Mouse (Mus musculus): ENCODE results near the gene Msrb2. TPM values are rescaled to one million over a fixed set of nuclear protein-coding genes. Genes with fewer than 3 reads are reported as not detected.

The Msrb2 gene
- polyA plus RNA-seq, 1 experiment from 2014 or later = 28.9 TPM

DNA sequence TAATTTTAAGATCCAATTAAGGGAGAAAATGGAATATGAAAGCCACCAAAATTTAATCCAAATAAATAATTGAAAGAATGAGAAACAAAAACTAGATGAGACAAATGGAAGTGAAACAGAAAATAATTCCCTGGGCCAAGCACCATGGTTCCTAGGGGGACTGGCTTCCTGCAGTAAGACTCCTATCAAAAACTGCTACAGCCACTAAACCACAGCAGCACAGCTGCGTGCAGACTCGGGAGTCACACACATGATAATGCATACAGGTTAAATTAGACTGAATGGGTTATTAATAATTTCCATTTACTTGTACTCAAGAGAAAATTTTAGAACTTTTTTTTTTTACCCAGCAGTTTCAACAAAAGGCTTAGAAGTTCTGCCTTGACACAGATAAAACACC lies 18.1 kb upstream of the Msrb2 start:
- Histone ChIP-seq H3K36me3 (no peaks in the 10 kb centered on the region), H3K9ac (replicated peaks) (no peak overlapping the region), H3K4me3 (replicated peaks) (no peak overlapping the region), H3K4me2 (no peak overlapping the region), H3K27me3 (no peaks in the 10 kb centered on the region), H3K9me3 (no peaks in the 10 kb centered on the region), H3K27ac (no peak overlapping the region), H3K4me1 (replicated peaks) (no peaks in the 10 kb centered on the region)
- ATAC-seq (ENCODE audit: insufficient number of reproducible peaks, insufficient read depth, low FRiP score, low TSS enrichment, low read depth) = no peak
- WGBS = 86% methylated on average over 2 of the region's 2 CpGs

DNA sequence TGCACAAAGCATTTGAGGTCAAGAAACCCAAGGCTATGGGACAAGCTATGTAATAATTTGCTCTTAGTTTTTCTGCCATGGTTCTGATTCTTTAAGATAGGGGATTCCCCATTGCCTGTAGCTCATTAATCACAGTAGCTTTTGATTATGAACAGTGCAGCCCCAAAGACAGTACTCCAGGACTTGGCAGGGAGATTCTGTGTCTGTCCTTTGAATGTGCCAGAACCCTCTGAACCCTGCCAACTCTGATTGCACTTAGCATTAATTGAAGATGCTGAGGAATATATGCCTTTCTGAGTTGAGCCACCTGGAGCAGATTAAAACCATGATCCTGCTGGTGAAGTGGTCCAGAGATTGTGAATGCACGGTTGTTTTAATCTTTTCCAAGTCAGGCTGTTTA lies 8.4 kb upstream of the Msrb2 start:
- ATAC-seq (ENCODE audit: insufficient number of reproducible peaks, insufficient read depth, low FRiP score, low TSS enrichment, low read depth) = no peak
- H3K27ac ChIP-seq = no peak overlapping the region
- H3K9ac ChIP-seq (replicated peaks) = no peak overlapping the region
- no peak overlapping the region for H3K4me2 ChIP-seq
- no peaks in the 10 kb centered on the region for H3K36me3 ChIP-seq
- peaks cover 4% of the 10 kb centered on the region; the same call in 1 of the 2 replicates for H3K9me3 ChIP-seq
- H3K4me1 ChIP-seq (replicated peaks) = no peaks in the 10 kb centered on the region
- WGBS = 51% methylated on average over 1 of the region's 1 CpGs
- no peak overlapping the region for H3K4me3 ChIP-seq (replicated peaks)
- H3K27me3 ChIP-seq = no peaks in the 10 kb centered on the region

DNA sequence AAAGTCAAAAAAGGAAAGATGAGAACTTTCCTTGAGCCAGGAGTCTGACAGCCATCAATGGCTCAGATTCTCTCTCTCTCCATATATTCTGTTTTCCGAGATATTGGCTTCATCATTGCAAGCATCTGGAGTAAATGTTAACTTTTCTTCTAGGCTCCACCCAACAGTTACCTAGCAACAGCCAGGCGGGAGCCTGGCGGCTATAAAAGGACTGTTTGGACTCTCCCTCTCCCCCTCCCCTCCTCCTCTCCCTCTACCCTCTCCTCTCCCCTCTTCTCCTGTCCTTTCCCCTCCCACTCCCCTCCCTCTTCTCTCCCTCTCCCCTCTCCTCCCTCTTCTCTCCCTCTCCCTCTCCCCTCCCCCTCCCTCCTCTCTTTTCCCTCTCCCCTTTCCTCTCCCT lies 4.8 kb upstream of the Msrb2 start:
- Histone ChIP-seq H3K27ac (no peak overlapping the region), H3K36me3 (no peaks in the 10 kb centered on the region)
- WGBS = 21% methylated on average over 3 of the region's 3 CpGs

DNA sequence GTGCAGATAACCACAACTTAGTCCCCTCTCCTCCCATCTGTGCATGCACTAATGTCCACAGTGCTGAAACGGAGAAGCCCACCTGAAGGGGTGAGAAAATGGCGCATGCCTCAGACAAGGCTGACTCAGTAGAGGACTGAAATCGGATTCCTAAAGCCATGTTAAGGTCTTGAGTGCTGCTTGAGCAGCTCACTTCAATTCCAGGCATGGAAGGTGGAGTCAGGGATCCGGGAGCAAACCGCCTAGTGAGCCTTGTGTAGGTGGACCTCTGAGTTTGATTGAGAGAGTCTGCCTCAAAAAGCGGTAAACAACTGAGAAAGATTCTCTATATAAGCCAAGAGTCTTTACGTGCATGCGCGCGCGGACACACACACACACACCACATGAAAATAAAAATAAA lies 4.1 kb upstream of the Msrb2 start:
- no peak for ATAC-seq (ENCODE audit: insufficient number of reproducible peaks, insufficient read depth, low FRiP score, low TSS enrichment, low read depth)
- Histone ChIP-seq H3K9ac (replicated peaks) (no peak overlapping the region), H3K36me3 (no peaks in the 10 kb centered on the region), H3K9me3 (no peaks in the 10 kb centered on the region), H3K4me2 (no peak overlapping the region), H3K27me3 (no peaks in the 10 kb centered on the region), H3K27ac (no peak overlapping the region), H3K4me3 (replicated peaks) (no peak overlapping the region), H3K4me1 (replicated peaks) (no peaks in the 10 kb centered on the region)
- 79% methylated on average over 11 of the region's 11 CpGs for WGBS

More for the DNA sequence above, 4.8 kb upstream of the Msrb2 start:
- Histone ChIP-seq H3K9me3 (peaks cover 2% of the 10 kb centered on the region; the same call in 1 of the 2 replicates), H3K27me3 (no peaks in the 10 kb centered on the region), H3K4me2 (no peak overlapping the region), H3K4me3 (replicated peaks) (no peak overlapping the region), H3K4me1 (replicated peaks) (no peaks in the 10 kb centered on the region), H3K9ac (replicated peaks) (no peak overlapping the region)
- ATAC-seq (ENCODE audit: insufficient number of reproducible peaks, insufficient read depth, low FRiP score, low TSS enrichment, low read depth) = no peak

DNA sequence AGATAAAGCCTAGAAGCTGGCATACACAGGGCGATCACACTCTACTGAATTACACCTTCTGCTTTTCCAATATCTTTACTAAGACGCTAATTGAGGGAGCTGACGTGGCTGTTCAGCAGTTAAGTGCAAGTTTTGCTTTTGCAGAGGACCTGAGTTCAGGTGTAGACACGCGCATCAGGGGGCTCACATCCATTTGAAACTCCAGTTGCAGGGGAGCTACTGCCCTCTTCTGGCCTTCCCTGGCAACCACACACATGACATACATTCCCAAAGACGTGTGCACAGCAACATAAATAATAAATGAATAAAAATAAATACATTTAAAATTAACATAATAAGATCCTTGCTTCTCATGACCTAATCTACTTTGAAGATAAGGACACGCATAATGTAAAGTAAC lies 2.5 kb downstream of the Msrb2 start:
- Histone ChIP-seq H3K4me3 (replicated peaks) (no peak overlapping the region), H3K9me3 (no peaks in the 10 kb centered on the region), H3K9ac (replicated peaks) (no peak overlapping the region), H3K4me2 (no peak overlapping the region), H3K27me3 (no peaks in the 10 kb centered on the region), H3K4me1 (replicated peaks) (no peaks in the 10 kb centered on the region), H3K36me3 (no peaks in the 10 kb centered on the region), H3K27ac (no peak overlapping the region)
- WGBS = 87% methylated on average over 7 of the region's 7 CpGs
- ATAC-seq (ENCODE audit: insufficient number of reproducible peaks, insufficient read depth, low FRiP score, low TSS enrichment, low read depth) = no peak

DNA sequence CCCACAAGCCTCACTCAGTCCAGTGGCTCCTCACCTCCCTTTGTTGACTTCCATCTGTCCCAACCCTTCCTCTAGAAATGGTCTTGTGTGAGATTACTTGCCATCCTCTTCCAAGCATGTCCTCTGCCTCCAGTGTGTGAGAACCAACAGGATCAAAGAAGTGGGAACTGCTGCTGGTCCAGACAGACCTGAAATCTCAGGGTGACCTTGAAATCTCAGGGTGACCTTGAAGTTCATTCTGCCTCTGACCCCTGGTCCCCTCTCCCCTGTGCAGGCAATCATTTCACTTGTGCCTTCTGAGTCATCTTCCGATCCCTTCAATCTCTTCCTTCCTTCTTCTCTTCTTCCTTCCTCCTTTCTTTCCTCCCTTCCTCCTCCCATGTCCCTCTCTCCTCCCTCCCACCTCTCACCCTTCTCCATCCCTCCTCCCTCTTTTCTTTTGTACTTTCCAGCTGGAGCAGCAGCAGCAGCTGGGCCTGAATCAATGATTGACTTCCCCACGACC lies 9.3 kb downstream of the Msrb2 start:
- H3K36me3 ChIP-seq = peaks cover 7% of the 10 kb centered on the region; the same call in 1 of the 2 replicates
- H3K4me1 ChIP-seq (replicated peaks) = no peaks in the 10 kb centered on the region
- H3K9me3 ChIP-seq = no peaks in the 10 kb centered on the region
- ATAC-seq (ENCODE audit: insufficient number of reproducible peaks, insufficient read depth, low FRiP score, low TSS enrichment, low read depth) = no peak
- H3K4me2 ChIP-seq = no peak overlapping the region
- no peak overlapping the region for H3K9ac ChIP-seq (replicated peaks)
- H3K27ac ChIP-seq = no peak overlapping the region
- H3K4me3 ChIP-seq (replicated peaks) = no peak overlapping the region
- H3K27me3 ChIP-seq = no peaks in the 10 kb centered on the region
- WGBS = 68% methylated on average over 2 of the region's 2 CpGs

DNA sequence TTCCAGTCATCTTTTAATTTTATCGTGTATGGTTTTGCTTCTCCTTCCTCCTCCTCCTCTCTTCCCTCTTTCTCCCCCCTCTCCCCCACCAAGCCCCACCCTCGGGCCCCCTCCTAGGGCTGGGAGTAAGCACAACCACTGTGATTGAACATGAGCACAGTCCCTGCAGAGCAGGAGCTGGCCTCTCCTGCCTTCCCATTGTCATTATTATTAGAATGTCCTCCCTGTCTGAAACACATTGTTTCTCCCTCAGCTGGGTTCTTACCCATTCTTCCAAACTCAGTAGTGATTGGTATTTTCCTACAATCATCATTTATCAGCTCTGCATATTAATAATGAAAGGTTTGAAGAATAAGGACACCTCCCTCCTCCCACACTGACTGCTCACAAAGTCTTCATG lies 9.7 kb downstream of the Msrb2 start:
- no peak overlapping the region for H3K4me3 ChIP-seq (replicated peaks)
- no peak overlapping the region for H3K4me2 ChIP-seq
- H3K36me3 ChIP-seq = peaks cover 7% of the 10 kb centered on the region; the same call in 1 of the 2 replicates
- no peak overlapping the region for H3K9ac ChIP-seq (replicated peaks)
- no peak overlapping the region for H3K27ac ChIP-seq
- no peaks in the 10 kb centered on the region for H3K27me3 ChIP-seq
- 42% methylated on average over 2 of the region's 2 CpGs for WGBS
- H3K9me3 ChIP-seq = no peaks in the 10 kb centered on the region
- H3K4me1 ChIP-seq (replicated peaks) = no peaks in the 10 kb centered on the region
- no peak for ATAC-seq (ENCODE audit: insufficient number of reproducible peaks, insufficient read depth, low FRiP score, low TSS enrichment, low read depth)

DNA sequence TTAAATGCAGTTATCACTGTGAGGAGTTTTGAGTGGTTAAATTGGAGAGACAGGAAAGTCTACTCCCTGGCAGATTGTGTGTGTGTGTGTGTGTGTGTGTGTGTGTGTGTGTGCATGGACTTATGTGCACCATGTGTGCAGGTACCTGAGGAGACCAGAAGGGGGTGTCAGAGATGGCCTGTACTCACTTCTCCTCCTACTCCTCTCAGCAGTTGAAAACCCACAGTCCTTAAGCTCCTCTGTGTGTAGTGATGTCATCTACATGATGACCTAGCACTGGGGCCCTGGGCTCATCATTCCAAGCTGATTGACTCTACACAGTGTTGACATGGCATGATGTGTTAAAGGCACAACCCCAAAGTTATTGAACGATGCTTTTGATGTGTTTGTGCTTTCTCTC lies 11.0 kb downstream of the Msrb2 start:
- WGBS = 65% methylated on average over 1 of the region's 1 CpGs
- ATAC-seq (ENCODE audit: insufficient number of reproducible peaks, insufficient read depth, low FRiP score, low TSS enrichment, low read depth) = no peak

DNA sequence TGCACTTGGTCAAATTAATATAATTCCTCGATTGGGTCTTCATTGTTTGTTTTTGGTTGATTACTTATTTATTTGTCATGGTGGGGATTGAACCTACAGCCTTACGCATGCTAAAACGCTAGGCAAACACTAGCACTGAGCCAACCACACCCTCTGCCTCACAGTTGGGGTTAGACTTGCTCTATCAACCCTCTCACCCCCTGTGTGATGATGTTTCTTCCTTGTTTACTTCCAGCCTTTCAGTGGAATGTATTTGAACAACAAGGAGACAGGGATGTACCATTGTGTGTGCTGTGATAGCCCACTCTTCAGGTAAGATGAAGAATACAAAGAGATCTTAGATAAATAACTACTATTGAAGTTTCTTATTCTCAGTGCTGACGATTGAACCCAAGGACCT lies 11.8 kb downstream of the Msrb2 start:
- no peaks in the 10 kb centered on the region for H3K27me3 ChIP-seq
- H3K4me1 ChIP-seq (replicated peaks) = 0 out of 2 replicates have a peak, but pooled peaks cover 4% of the 10 kb centered on the region
- no peak overlapping the region for H3K27ac ChIP-seq
- no peak for ATAC-seq (ENCODE audit: insufficient number of reproducible peaks, insufficient read depth, low FRiP score, low TSS enrichment, low read depth)
- no peaks in the 10 kb centered on the region for H3K9me3 ChIP-seq
- no peak overlapping the region for H3K4me2 ChIP-seq
- H3K36me3 ChIP-seq = peaks cover 7% of the 10 kb centered on the region; the same call in 1 of the 2 replicates
- H3K9ac ChIP-seq (replicated peaks) = no peak overlapping the region
- WGBS = 61% methylated on average over 4 of the region's 4 CpGs
- H3K4me3 ChIP-seq (replicated peaks) = no peak overlapping the region

More for the DNA sequence above, 11.0 kb downstream of the Msrb2 start:
- no peaks in the 10 kb centered on the region for H3K9me3 ChIP-seq
- no peak overlapping the region for H3K4me3 ChIP-seq (replicated peaks)
- H3K27me3 ChIP-seq = no peaks in the 10 kb centered on the region
- no peak overlapping the region for H3K4me2 ChIP-seq
- no peak overlapping the region for H3K9ac ChIP-seq (replicated peaks)
- H3K36me3 ChIP-seq = peaks cover 7% of the 10 kb centered on the region; the same call in 1 of the 2 replicates
- 0 out of 2 replicates have a peak, but pooled peaks cover 4% of the 10 kb centered on the region for H3K4me1 ChIP-seq (replicated peaks)
- H3K27ac ChIP-seq = no peak overlapping the region

DNA sequence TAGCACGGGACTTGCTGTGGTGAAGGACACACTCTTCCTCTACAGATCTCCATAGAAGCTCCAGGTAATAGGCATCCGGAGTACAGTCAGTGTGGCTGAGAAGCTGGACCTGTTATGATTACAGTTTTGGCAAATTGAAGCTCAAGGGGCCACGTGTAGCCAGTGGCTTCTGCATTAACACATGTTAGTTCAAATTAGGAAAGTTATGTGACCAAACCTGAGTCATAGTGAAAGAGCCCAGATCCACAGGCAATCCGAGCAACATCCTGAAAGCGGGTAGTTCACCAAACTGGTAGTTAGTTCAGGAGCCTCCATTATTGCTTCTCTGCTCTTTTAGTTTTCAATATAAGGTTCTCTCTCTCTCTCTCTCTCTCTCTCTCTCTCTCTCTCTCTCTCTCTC lies 14.5 kb downstream of the Msrb2 start:
- Histone ChIP-seq H3K27ac (no peak overlapping the region), H3K4me1 (replicated peaks) (0 out of 2 replicates have a peak, but pooled peaks cover 4% of the 10 kb centered on the region), H3K27me3 (no peaks in the 10 kb centered on the region), H3K4me3 (replicated peaks) (no peak overlapping the region), H3K9me3 (no peaks in the 10 kb centered on the region), H3K36me3 (peaks cover 7% of the 10 kb centered on the region; the same call in 1 of the 2 replicates), H3K9ac (replicated peaks) (no peak overlapping the region), H3K4me2 (no peak overlapping the region)
- no peak for ATAC-seq (ENCODE audit: insufficient number of reproducible peaks, insufficient read depth, low FRiP score, low TSS enrichment, low read depth)
- 87% methylated on average over 5 of the region's 5 CpGs for WGBS

DNA sequence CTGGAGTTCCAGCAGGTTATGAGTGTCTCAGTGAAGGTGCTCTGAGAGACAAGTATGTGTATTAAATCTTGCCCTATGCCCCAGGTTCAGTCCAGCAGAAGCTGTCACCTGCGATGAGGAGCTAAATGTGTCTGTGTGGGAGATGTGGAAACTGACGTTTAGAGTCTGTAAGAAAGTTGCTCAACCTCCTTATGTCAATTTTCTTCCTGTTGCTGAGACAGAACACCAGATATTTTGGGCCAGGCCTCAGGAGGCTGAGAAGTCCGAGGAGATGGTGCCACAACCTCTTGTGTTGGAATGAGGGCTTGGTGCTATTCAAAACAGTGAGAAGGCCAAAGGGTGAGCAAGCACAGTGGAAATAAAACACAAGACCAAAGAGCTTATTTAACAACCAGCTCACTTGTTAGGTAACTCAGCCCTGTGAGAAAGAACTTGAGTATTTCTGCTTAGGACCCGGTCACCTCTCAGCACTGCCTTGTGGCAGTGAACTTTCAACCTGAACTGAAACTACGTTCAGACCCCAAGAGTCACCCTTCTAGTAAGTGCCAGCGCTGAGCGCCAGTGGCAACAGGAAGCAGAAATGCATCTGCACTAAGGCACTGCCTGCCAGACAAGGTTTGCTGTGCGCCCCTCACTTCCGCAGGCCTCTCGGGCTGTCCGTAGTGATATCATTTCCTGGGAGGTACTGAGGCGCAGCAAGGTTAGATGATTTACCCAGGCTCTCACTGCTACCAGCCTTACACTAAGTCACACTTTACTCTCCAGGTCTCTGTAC lies 17.3 kb downstream of the Msrb2 start:
- Histone ChIP-seq H3K27ac (no peak overlapping the region), H3K36me3 (peaks cover 7% of the 10 kb centered on the region; the same call in 1 of the 2 replicates), H3K9ac (replicated peaks) (no peak overlapping the region), H3K4me1 (replicated peaks) (0 out of 2 replicates have a peak, but pooled peaks cover 4% of the 10 kb centered on the region), H3K4me3 (replicated peaks) (no peak overlapping the region), H3K27me3 (no peaks in the 10 kb centered on the region), H3K9me3 (no peaks in the 10 kb centered on the region), H3K4me2 (no peak overlapping the region)
- WGBS = 86% methylated on average over 12 of the region's 12 CpGs
- no peak for ATAC-seq (ENCODE audit: insufficient number of reproducible peaks, insufficient read depth, low FRiP score, low TSS enrichment, low read depth)

Measured in limb, embryonic 12.5 days (tissue).